Comparison of ENCODE assay signal across 8 mouse cellular contexts in the genomic region with DNA sequence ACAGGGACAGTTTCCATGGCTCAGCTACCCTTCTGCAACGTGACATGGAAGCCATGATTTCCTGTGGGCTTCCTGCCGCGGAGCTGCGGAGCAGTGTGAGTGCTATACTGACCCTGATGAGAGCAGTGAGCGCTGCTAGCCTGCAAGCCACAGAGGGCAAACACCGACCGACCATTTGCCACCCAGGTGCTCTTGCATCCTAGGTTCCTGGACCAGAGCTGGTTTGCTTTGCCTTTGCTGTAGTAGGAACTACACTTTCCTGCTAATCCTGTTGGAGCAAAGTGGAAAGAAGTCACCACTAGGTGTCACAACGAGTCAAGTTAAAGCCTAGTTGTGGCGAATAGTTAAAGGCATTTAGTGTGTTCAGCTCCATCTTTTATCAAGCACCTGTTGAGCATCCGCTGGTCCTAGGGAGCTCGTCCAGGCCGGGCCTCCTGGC. TPM values are rescaled to one million over a fixed set of nuclear protein-coding genes. Genes with fewer than 3 reads are reported as not detected.
DNase-seq lines count a peak whose midpoint lies in the region; ATAC-seq and TF ChIP-seq lines count a peak whose summit lies in the region.

No protein-coding gene starts in this region.

- no peak overlapping the region for H3K27ac ChIP-seq in heart, embryonic 13.5 days (replicated peaks)
- no peak overlapping the region for H3K27ac ChIP-seq in kidney, embryonic 16.5 days (ENCODE audit: low read length)
- H3K27ac ChIP-seq in limb, embryonic 13.5 days: no peak overlapping the region
- no peak overlapping the region for H3K27ac ChIP-seq in midbrain, postnatal 0 days (ENCODE audit: low read depth, low read length)
- no peak overlapping the region for H3K27ac ChIP-seq in stomach, postnatal 0 days (replicated peaks)

- no peak overlapping the region for H3K9ac ChIP-seq in heart, embryonic 13.5 days
- H3K9ac ChIP-seq in kidney, embryonic 16.5 days (replicated peaks; ENCODE audit: low read length): no peak overlapping the region
- H3K9ac ChIP-seq in limb, embryonic 13.5 days: no peak overlapping the region
- no peak overlapping the region for H3K9ac ChIP-seq in midbrain, postnatal 0 days (replicated peaks; ENCODE audit: low read length, poor library complexity, severe bottlenecking)
- H3K9ac ChIP-seq in stomach, postnatal 0 days (ENCODE audit: low read length): no peak overlapping the region

- peak; percentile 96 for TF ChIP-seq CTCF in midbrain, postnatal 0 days (IDR thresholded peaks at IDR 0.05)
- peak; percentile 97 for TF ChIP-seq CTCF in stomach, postnatal 0 days (IDR thresholded peaks at IDR 0.05; ENCODE audit: low read depth)

- ATAC-seq in heart, embryonic 13.5 days (ENCODE audit: extremely low read depth, insufficient number of reproducible peaks, low FRiP score, low TSS enrichment): no peak
- peak; percentile 57; the same call in 1 of the 2 replicates for ATAC-seq in kidney, embryonic 16.5 days (ENCODE audit: low FRiP score, low TSS enrichment)
- peak; percentile 61 for ATAC-seq in limb, embryonic 13.5 days (ENCODE audit: low FRiP score, low read depth)
- ATAC-seq in midbrain, postnatal 0 days (ENCODE audit: low FRiP score): peak; percentile 80
- ATAC-seq in stomach, postnatal 0 days (ENCODE audit: low FRiP score, low TSS enrichment): peak; percentile 75

- WGBS in heart, embryonic 13.5 days: 13% methylated on average over 12 of the region's 12 CpGs
- 17% methylated on average over 12 of the region's 12 CpGs for WGBS in kidney, embryonic 16.5 days
- 21% methylated on average over 12 of the region's 12 CpGs for whole genome bisulfite sequencing in limb, embryonic 13.5 days
- WGBS in midbrain, postnatal 0 days: 23% methylated on average over 12 of the region's 12 CpGs
- 20% methylated on average over 12 of the region's 12 CpGs for WGBS in stomach, postnatal 0 days

- TF ChIP-seq EP300 in stomach, postnatal 0 days (optimal IDR thresholded peaks at IDR 0.05): no peak

- H3K4me1 ChIP-seq in heart, embryonic 13.5 days: peaks cover 13% of the 10 kb centered on the region
- peaks cover 2% of the 10 kb centered on the region; the same call in 1 of the 2 replicates for H3K4me1 ChIP-seq in kidney, embryonic 16.5 days (ENCODE audit: insufficient read depth, low read length)
- peaks cover 11% of the 10 kb centered on the region; the same call in 1 of the 2 replicates for H3K4me1 ChIP-seq in limb, embryonic 13.5 days
- H3K4me1 ChIP-seq in midbrain, postnatal 0 days (ENCODE audit: insufficient read depth, low read length): no peaks in the 10 kb centered on the region
- 0 out of 2 replicates have a peak, but pooled peaks cover 2% of the 10 kb centered on the region for H3K4me1 ChIP-seq in stomach, postnatal 0 days (replicated peaks; ENCODE audit: control insufficient read depth, insufficient read depth)

- peak; percentile 74 for DNase-seq in CD4-positive helper T cell, adult 2 months (ENCODE audit: low read depth, low spot score)
- peak; percentile 60 to 92 for DNase-seq in adrenal gland, adult (ENCODE audit: inconsistent age in 2 of 2, low spot score in 1 of 2)
- DNase-seq in embryo, embryonic 11.5 days (ENCODE audit: low read depth, low spot score): peak; percentile 68
- peak; percentile 94 for DNase-seq in midbrain, postnatal 0 days (ENCODE audit: low spot score)
- DNase-seq in stomach, postnatal 0 days (ENCODE audit: low spot score): peak; percentile 68

- H3K9me3 ChIP-seq in heart, embryonic 13.5 days: no peaks in the 10 kb centered on the region
- no peaks in the 10 kb centered on the region for H3K9me3 ChIP-seq in kidney, embryonic 16.5 days (ENCODE audit: low read length)
- no peaks in the 10 kb centered on the region for H3K9me3 ChIP-seq in limb, embryonic 13.5 days
- H3K9me3 ChIP-seq in midbrain, postnatal 0 days (ENCODE audit: low read length): no peaks in the 10 kb centered on the region
- no peaks in the 10 kb centered on the region for H3K9me3 ChIP-seq in stomach, postnatal 0 days (ENCODE audit: control insufficient read depth, low read length)

- H3K27me3 ChIP-seq in heart, embryonic 13.5 days (replicated peaks): 0 out of 2 replicates have a peak, but pooled peaks cover 19% of the 10 kb centered on the region
- no peaks in the 10 kb centered on the region for H3K27me3 ChIP-seq in kidney, embryonic 16.5 days (ENCODE audit: insufficient read depth, low read length)
- H3K27me3 ChIP-seq in limb, embryonic 13.5 days: no peaks in the 10 kb centered on the region
- no peaks in the 10 kb centered on the region for H3K27me3 ChIP-seq in midbrain, postnatal 0 days (ENCODE audit: insufficient read depth, low read length)
- H3K27me3 ChIP-seq in stomach, postnatal 0 days (ENCODE audit: control insufficient read depth, insufficient read depth, low read length): no peaks in the 10 kb centered on the region

- peak overlapping the region; percentile 40 for H3K4me2 ChIP-seq in heart, embryonic 13.5 days
- H3K4me2 ChIP-seq in kidney, embryonic 16.5 days (replicated peaks; ENCODE audit: low read depth, low read length): 0 out of 2 replicates have a peak overlapping the region, but pooled peaks have one; percentile 23
- 0 out of 2 replicates have a peak overlapping the region, but pooled peaks have one; percentile 28 for H3K4me2 ChIP-seq in limb, embryonic 13.5 days (replicated peaks)
- H3K4me2 ChIP-seq in midbrain, postnatal 0 days (ENCODE audit: low read depth, low read length, poor library complexity, severe bottlenecking): no peak overlapping the region
- H3K4me2 ChIP-seq in stomach, postnatal 0 days (replicated peaks; ENCODE audit: low read depth): no peak overlapping the region

- no peaks in the 10 kb centered on the region for H3K36me3 ChIP-seq in heart, embryonic 13.5 days
- H3K36me3 ChIP-seq in kidney, embryonic 16.5 days (ENCODE audit: insufficient read depth, low read length): no peaks in the 10 kb centered on the region
- no peaks in the 10 kb centered on the region for H3K36me3 ChIP-seq in limb, embryonic 13.5 days
- no peaks in the 10 kb centered on the region for H3K36me3 ChIP-seq in midbrain, postnatal 0 days (ENCODE audit: insufficient read depth, low read length)
- no peaks in the 10 kb centered on the region for H3K36me3 ChIP-seq in stomach, postnatal 0 days (ENCODE audit: control insufficient read depth, insufficient read depth, low read length)

- no peak overlapping the region for H3K4me3 ChIP-seq in heart, embryonic 13.5 days
- no peak overlapping the region for H3K4me3 ChIP-seq in kidney, embryonic 16.5 days (ENCODE audit: low read length)
- no peak overlapping the region for H3K4me3 ChIP-seq in limb, embryonic 13.5 days
- H3K4me3 ChIP-seq in midbrain, postnatal 0 days (ENCODE audit: low read depth, low read length): no peak overlapping the region
- no peak overlapping the region for H3K4me3 ChIP-seq in stomach, postnatal 0 days (ENCODE audit: low read depth, low read length)

RNA-seq across cellular contexts. Expression of gene Pdcl3, which starts 25.2 kb away (rescaled TPM):
- polyA plus RNA-seq in heart, embryonic 13.5 days (2015; fragmentation: Nextera tagmentation; extraction: Ambion mirVana): 126 and 144 TPM in 2 replicates
- 165 and 172 TPM in 2 replicates for polyA plus RNA-seq in kidney, embryonic 16.5 days (2015; fragmentation: Nextera tagmentation; extraction: Ambion mirVana)
- 165 and 170 TPM in 2 replicates for polyA plus RNA-seq in limb, embryonic 13.5 days (2015; fragmentation: Nextera tagmentation; extraction: Ambion mirVana)
- total RNA-seq in midbrain, postnatal 0 days (2014; rRNA removed): 34.1 and 45.0 TPM in 2 replicates
- 144 and 146 TPM in 2 replicates for polyA plus RNA-seq in midbrain, postnatal 0 days (2015; fragmentation: Nextera tagmentation; extraction: Ambion mirVana)
- 151 and 155 TPM in 2 replicates for polyA plus RNA-seq in stomach, postnatal 0 days (2015; fragmentation: Nextera tagmentation; extraction: Ambion mirVana)

Comparison
In these comparisons a context has a peak if more than half of its experiments do, and no peak if none do; other contexts are left out.
1. H3K4me2 ChIP-seq: peak in heart, embryonic 13.5 days (single experiment), kidney, embryonic 16.5 days (single experiment) and limb, embryonic 13.5 days (single experiment); none in midbrain, postnatal 0 days (single experiment) and stomach, postnatal 0 days (single experiment).
2. Peak in every context shown above with its lines, with median percentiles within 50 percentile points of each other: DNase-seq.